Mouse (Mus musculus): ENCODE measurements around the gene Ifitm10. TPM values are rescaled to one million over a fixed set of nuclear protein-coding genes. Genes with fewer than 3 reads are reported as not detected.
A peak's percentile ranks its signal among the peaks of the same experiment; 100 is the strongest.
"Not testable (repeated sequence)": the region's sequence is repeated elsewhere in the genome, so short reads cannot be mapped to it uniquely, and the experiment has no call there.

Gene Ifitm10
- polyA plus RNA-seq, 1 experiment from 2014 or later = 3.0 TPM

DNA sequence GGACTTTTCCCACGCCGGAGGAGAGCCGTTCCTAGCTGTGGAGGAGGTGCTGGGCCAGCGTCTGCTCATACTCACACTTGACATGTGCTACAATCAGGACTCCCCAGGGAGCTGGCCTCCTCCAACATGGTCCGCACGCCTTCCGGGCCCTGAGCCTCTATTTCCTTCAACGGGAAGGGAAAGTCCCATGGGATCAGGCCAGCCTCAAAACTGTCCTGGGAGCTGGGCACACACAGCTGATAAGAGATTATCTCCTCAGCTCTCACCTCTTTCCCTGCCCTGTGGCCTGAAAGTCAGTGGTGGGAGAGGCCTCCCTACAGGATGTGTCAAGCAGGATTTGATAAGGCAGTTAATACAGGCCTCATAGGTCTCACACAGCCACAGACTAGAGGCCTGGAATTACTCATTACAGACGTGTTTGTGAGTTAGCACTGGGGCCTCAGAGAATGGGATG, 43.3 kb downstream of the Ifitm10 start:
- Histone ChIP-seq H3K27ac (replicated peaks) (no peak overlapping the region), H3K9ac (no peak overlapping the region), H3K27me3 (no peaks in the 10 kb centered on the region), H3K4me1 (replicated peaks) (no peaks in the 10 kb centered on the region), H3K4me3 (no peak overlapping the region), H3K36me3 (no peaks in the 10 kb centered on the region), H3K9me3 (no peaks in the 10 kb centered on the region), H3K4me2 (no peak overlapping the region)
- 76% methylated on average over 9 of the region's 9 CpGs for WGBS
- ATAC-seq (ENCODE audit: low read depth) = no peak

- no peak overlapping the region for H3K27ac ChIP-seq (replicated peaks)
- no peak overlapping the region for H3K4me2 ChIP-seq
- H3K27me3 ChIP-seq = no peaks in the 10 kb centered on the region
- H3K4me3 ChIP-seq = no peak overlapping the region
- H3K36me3 ChIP-seq = no peaks in the 10 kb centered on the region
- WGBS = 62% methylated on average over 3 of the region's 3 CpGs
- no peak overlapping the region for H3K9ac ChIP-seq
- ATAC-seq (ENCODE audit: low read depth) = no peak
- no peaks in the 10 kb centered on the region for H3K9me3 ChIP-seq
- H3K4me1 ChIP-seq (replicated peaks) = no peaks in the 10 kb centered on the region
Measured at GRCm38 (mm10) chr7:142328507-142328906, 45.0 kb downstream of the Ifitm10 start.

- Histone ChIP-seq H3K4me1 (replicated peaks) (0 out of 2 replicates have a peak, but pooled peaks cover 3% of the 10 kb centered on the region), H3K9ac (no peak overlapping the region), H3K4me3 (no peak overlapping the region), H3K9me3 (no peaks in the 10 kb centered on the region), H3K36me3 (no peaks in the 10 kb centered on the region), H3K27ac (replicated peaks) (no peak overlapping the region), H3K27me3 (no peaks in the 10 kb centered on the region), H3K4me2 (no peak overlapping the region)
- ATAC-seq (ENCODE audit: low read depth) = no peak
- 78% methylated on average over 9 of the region's 9 CpGs for WGBS
Measured at GRCm38 (mm10) chr7:142326714-142327445, 46.7 kb downstream of the Ifitm10 start.

DNA sequence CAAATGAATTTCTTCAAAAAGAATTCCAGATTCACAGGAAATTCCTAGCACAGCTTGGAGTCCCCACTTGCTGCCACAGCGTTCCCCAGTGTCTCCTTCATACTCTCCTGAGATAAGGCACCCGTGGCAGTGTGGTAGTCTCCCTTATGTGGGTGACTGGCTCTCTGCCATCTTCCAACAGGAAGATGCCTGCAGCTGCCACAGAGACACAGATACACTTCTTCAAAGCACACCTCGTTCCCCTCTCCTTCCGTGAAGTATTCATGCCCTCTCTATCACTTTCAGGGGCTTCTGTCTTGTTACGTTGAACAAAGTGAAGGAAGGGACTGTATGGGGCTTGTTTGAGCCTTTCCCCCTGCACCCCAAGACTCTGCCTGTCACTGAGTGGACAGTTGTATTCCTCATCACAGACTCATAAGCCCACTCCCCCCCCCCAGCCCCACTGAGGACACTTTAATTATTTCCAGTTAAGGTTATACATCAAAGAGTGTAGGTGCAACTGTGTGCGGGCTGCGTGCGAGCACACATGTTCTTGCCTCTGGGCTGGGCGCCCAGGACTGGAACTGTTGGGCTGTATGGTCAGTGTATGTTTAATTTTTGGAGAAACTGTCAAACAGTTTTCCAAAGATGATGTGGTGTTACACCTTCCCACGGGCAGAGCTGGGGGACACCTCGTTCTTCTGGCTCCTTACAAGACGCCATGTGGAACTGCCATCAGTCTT, 50.0 kb downstream of the Ifitm10 start:
- no peaks in the 10 kb centered on the region for H3K9me3 ChIP-seq
- no peak overlapping the region for H3K4me3 ChIP-seq
- no peak overlapping the region for H3K9ac ChIP-seq
- no peaks in the 10 kb centered on the region for H3K36me3 ChIP-seq
- WGBS = 87% methylated on average over 12 of the region's 12 CpGs
- H3K27me3 ChIP-seq = no peaks in the 10 kb centered on the region
- no peak overlapping the region for H3K27ac ChIP-seq (replicated peaks)
- ATAC-seq (ENCODE audit: low read depth) = no peak
- H3K4me1 ChIP-seq (replicated peaks) = peaks cover 33% of the 10 kb centered on the region
- H3K4me2 ChIP-seq = no peak overlapping the region

DNA sequence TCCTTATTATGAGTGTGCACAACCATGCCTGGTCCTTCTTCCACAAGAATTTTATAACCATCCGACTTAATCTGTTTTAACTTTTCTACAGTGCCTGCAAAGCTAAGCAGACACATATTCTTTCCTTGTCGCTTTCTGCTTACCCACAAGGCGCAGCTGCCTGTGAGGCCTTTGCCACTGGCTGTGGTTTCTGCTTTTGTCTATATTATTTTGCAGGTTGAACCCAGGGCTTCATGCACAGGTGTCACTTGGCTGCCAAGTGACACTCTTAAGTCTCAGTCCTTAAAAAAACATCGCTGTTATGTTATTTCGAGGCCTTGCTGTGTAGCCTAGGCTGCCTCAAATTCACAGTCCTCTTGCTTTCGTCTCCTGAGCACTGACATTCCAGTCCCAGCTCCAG, 50.9 kb downstream of the Ifitm10 start:
- Histone ChIP-seq H3K9me3 (no peaks in the 10 kb centered on the region), H3K27me3 (no peaks in the 10 kb centered on the region), H3K4me3 (no peak overlapping the region), H3K9ac (no peak overlapping the region), H3K27ac (replicated peaks) (0 out of 2 replicates have a peak overlapping the region, but pooled peaks have one; percentile 6), H3K4me2 (no peak overlapping the region), H3K36me3 (no peaks in the 10 kb centered on the region), H3K4me1 (replicated peaks) (peaks cover 34% of the 10 kb centered on the region)
- 93% methylated on average over 6 of the region's 6 CpGs for WGBS
- ATAC-seq (ENCODE audit: low read depth) = no peak

DNA sequence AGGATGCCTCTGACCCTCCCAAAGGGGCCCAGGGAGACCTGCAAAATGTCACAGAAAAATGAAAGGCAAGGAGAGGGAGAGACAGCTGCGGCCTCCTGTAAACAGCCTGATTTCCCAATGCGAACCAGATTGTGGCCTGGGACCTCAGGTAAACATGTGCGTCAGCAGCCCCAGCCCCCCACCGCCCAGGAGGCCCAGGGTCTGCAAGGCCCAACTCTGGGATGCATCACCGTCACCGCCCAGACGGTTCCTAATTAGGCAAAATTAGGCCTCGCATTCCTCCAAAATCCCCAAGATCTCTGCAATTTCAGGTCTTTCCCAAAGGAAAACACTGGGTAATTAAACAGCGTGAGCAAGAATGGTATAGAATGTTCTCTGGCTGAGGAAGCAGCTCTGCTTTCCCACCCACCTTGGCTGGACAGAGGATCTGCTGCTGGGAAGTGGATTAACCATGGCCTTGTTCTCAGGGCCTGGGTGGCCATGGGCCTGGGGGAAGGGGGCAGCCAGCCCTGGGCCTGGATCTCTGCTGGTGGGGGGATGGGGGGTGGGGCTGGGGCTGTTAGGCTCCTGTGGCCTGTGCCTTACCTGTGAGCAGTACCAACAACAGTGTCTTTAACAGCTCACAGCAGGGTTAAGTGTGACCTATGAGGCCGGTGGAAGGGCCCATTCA, 51.8 kb downstream of the Ifitm10 start:
- H3K9me3 ChIP-seq; ATAC-seq (ENCODE audit: low read depth); H3K4me3 ChIP-seq; H3K36me3 ChIP-seq; H3K9ac ChIP-seq; H3K27me3 ChIP-seq; H3K4me2 ChIP-seq: not testable (repeated sequence)
- Histone ChIP-seq H3K4me1 (replicated peaks) (peaks cover 34% of the 10 kb centered on the region), H3K27ac (replicated peaks) (peak overlapping the region; percentile 33; the same call in 1 of the 2 replicates)
- 55% methylated on average over 4 of the region's 10 CpGs for WGBS

DNA sequence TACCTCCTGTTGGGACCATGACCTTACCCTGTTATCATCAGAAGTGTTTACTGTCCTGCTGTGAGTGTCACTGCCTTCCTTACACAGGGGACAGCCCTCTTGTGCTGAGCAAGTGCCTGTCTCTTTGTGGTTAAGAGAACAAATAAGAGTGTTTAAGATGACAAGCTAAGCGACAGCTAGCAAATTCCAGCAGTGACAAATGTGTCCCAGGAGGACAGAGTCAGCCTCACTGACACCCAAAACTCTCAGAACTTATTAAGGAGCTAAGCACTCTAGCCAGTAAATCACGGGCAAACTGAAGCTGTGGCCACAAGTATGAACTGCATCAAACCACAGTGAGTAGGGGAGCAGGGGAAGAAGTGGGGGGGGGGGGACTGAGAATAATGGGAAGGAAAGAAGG, 52.6 kb downstream of the Ifitm10 start:
- Histone ChIP-seq H3K9ac (no peak overlapping the region), H3K9me3 (no peaks in the 10 kb centered on the region), H3K27ac (replicated peaks) (peak overlapping the region; percentile 33), H3K27me3 (no peaks in the 10 kb centered on the region), H3K4me2 (no peak overlapping the region), H3K36me3 (no peaks in the 10 kb centered on the region), H3K4me1 (replicated peaks) (peaks cover 34% of the 10 kb centered on the region), H3K4me3 (no peak overlapping the region)
- no peak for ATAC-seq (ENCODE audit: low read depth)
- 30% methylated on average over 2 of the region's 2 CpGs for WGBS

- Histone ChIP-seq H3K9me3 (no peaks in the 10 kb centered on the region), H3K9ac (no peak overlapping the region), H3K4me3 (no peak overlapping the region), H3K36me3 (no peaks in the 10 kb centered on the region), H3K4me1 (replicated peaks) (peaks cover 47% of the 10 kb centered on the region), H3K27me3 (no peaks in the 10 kb centered on the region), H3K27ac (replicated peaks) (peak overlapping the region; percentile 82), H3K4me2 (no peak overlapping the region)
- no peak for ATAC-seq (ENCODE audit: low read depth)
- WGBS = 60% methylated on average over 11 of the region's 11 CpGs
Measured at GRCm38 (mm10) chr7:142319124-142319523, 54.4 kb downstream of the Ifitm10 start.

- Histone ChIP-seq H3K27ac (replicated peaks) (no peak overlapping the region), H3K27me3 (no peaks in the 10 kb centered on the region), H3K4me3 (no peak overlapping the region), H3K4me2 (no peak overlapping the region), H3K36me3 (no peaks in the 10 kb centered on the region), H3K9ac (no peak overlapping the region), H3K9me3 (no peaks in the 10 kb centered on the region), H3K4me1 (replicated peaks) (peaks cover 52% of the 10 kb centered on the region)
- no peak for ATAC-seq (ENCODE audit: low read depth)
- WGBS = 72% methylated on average over 5 of the region's 5 CpGs
Measured at GRCm38 (mm10) chr7:142317216-142317615, 56.3 kb downstream of the Ifitm10 start.

GRCm38 (mm10) chr7:142316558-142316957, 57.0 kb downstream of the Ifitm10 start:
- Histone ChIP-seq H3K27me3 (no peaks in the 10 kb centered on the region), H3K4me2 (no peak overlapping the region), H3K27ac (replicated peaks) (no peak overlapping the region), H3K4me3 (no peak overlapping the region), H3K9me3 (no peaks in the 10 kb centered on the region), H3K4me1 (replicated peaks) (peaks cover 48% of the 10 kb centered on the region), H3K9ac (no peak overlapping the region), H3K36me3 (no peaks in the 10 kb centered on the region)
- 0 out of 2 replicates have a peak, but pooled peaks have one; percentile 29 for ATAC-seq (ENCODE audit: low read depth)
- 52% methylated on average over 6 of the region's 6 CpGs for WGBS

DNA sequence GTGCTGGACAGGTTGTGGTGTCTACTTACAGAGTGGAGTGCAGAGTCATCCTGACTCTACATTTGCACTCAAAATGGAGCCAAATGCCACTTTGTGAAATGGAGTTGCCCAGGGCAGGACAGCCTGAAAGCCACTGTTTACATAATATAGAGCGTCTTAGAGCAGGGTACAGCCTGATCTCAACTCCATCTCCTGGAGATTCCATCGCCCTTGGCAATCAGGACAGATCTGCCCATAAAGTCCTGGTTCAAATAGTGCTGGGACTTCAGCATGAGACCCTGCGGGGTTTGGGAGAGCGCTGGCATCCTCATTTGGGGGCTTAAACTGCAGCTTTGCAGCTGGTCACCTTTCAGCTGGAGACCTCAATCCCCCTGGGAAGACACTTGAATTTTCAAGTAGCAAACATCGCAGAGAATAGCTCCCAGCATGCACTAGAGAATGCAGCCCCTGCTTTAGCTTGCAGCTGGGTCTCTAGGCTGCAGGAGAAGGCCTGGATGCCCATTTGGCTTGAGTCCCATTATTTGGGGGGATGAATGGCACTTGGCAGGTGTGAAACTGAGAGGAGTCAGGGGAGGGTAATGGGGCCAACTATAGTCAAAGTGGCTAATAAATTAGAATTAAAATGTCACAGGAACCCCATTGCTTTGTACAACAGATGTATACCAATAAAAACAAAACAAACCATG, 58.8 kb downstream of the Ifitm10 start:
- ATAC-seq (ENCODE audit: low read depth) = peak; percentile 72
- Histone ChIP-seq H3K9me3 (no peaks in the 10 kb centered on the region), H3K4me1 (replicated peaks) (peaks cover 31% of the 10 kb centered on the region), H3K9ac (no peak overlapping the region), H3K27me3 (no peaks in the 10 kb centered on the region), H3K4me3 (no peak overlapping the region), H3K27ac (replicated peaks) (0 out of 2 replicates have a peak overlapping the region, but pooled peaks have one; percentile 4), H3K4me2 (no peak overlapping the region), H3K36me3 (no peaks in the 10 kb centered on the region)
- 28% methylated on average over 5 of the region's 5 CpGs for WGBS

DNA sequence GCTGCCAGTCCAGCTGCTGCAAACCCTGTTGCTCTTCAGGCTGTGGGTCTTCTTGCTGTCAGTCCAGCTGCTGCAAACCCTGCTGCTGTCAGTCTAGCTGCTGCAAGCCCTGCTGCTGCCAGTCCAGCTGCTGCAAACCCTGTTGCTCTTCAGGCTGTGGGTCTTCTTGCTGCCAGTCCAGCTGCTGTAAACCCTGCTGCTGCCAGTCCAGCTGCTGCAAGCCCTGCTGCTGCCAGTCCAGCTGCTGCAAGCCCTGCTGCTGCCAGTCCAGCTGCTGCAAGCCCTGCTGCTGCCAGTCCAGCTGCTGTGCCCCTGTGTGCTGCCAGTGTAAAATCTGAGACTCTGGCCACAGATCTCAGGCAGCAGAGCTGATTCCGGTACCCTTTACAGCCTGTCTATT, 69.6 kb downstream of the Ifitm10 start:
- not testable (repeated sequence) for H3K4me1 ChIP-seq (replicated peaks); H3K4me2 ChIP-seq; H3K4me3 ChIP-seq; H3K27ac ChIP-seq (replicated peaks); H3K36me3 ChIP-seq; H3K9ac ChIP-seq; ATAC-seq (ENCODE audit: low read depth); H3K9me3 ChIP-seq; H3K27me3 ChIP-seq
- 81% methylated on average over 1 of the region's 1 CpGs for WGBS
